Mouse (Mus musculus): ENCODE data around the gene Skp1a. TPM values are rescaled to one million over a fixed set of nuclear protein-coding genes. Genes with fewer than 3 reads are reported as not detected.

Skp1a gene
- total RNA-seq, 2 experiments from 2014 or later, result 239 to 266 TPM

Other genes with a start within 250 kb of the Skp1a start
- 100 to 1,000 TPM; 188 to 192 TPM for gene Ube2b, start 231.2 kb upstream of the Skp1a start, total RNA-seq (2021)
- 10 to 100 TPM in 1 of 2 experiments, 1 to 10 TPM in 1; 7.9 to 10.2 TPM for gene Cdkl3, start 227.8 kb upstream of the Skp1a start, total RNA-seq (2021)
- 10 to 100 TPM; 74.3 to 75.9 TPM for gene Ppp2ca, start 133.3 kb upstream of the Skp1a start, total RNA-seq (2021)
- gene Olfr1373, start 86.5 kb upstream of the Skp1a start, total RNA-seq (2021), result not detected
- gene Olfr1371, start 18.0 kb upstream of the Skp1a start, total RNA-seq (2021), result not detected
- gene Tcf7, start 51.0 kb downstream of the Skp1a start, total RNA-seq (2021), result 1 to 10 TPM; 3.3 to 6.2 TPM
- 100 to 1,000 TPM; 861 to 884 TPM for gene Vdac1, start 128.9 kb downstream of the Skp1a start, total RNA-seq (2021)
- 100 to 1,000 TPM; 111 to 117 TPM for gene 9530068E07Rik, start 164.4 kb downstream of the Skp1a start, total RNA-seq (2021)